Mouse (Mus musculus) forebrain, embryonic 12.5 days (tissue): ENCODE measurements around the gene Il12a. TPM values are rescaled to one million over a fixed set of nuclear protein-coding genes. Genes with fewer than 3 reads are reported as not detected.

Source experiments
- ATAC-seq: fragments of 200-750 bp; cut with Nextera tagmentation; 2 replicates; pipeline ENCODE4 v1.8.0; 2017; ENCODE audit warnings: moderate TSS enrichment; ENCODE audit not compliant: low FRiP score
- H3K27ac ChIP-seq: fragments of 300-500 bp; sonication (generic); 2 replicates; pipeline ENCODE4 v1.5.1; 2016; ENCODE audit warnings: mild to moderate bottlenecking
- H3K27me3 ChIP-seq: fragments of 300-500 bp; sonication (generic); 2 replicates; pipeline ENCODE4 v1.6.1; 2016; ENCODE audit warnings: mild to moderate bottlenecking
- H3K36me3 ChIP-seq: fragments of 300-500 bp; sonication (generic); replicated peaks from 2 replicates; pipeline ENCODE4 v1.6.1; 2016; ENCODE audit warnings: mild to moderate bottlenecking
- H3K4me1 ChIP-seq: fragments of 300-500 bp; sonication (generic); 2 replicates; pipeline ENCODE4 v1.6.1; 2016
- H3K4me2 ChIP-seq: fragments of 300-500 bp; sonication (generic); 2 replicates; pipeline ENCODE4 v1.6.1; 2016; ENCODE audit warnings: mild to moderate bottlenecking, moderate library complexity
- H3K4me3 ChIP-seq: fragments of 300-500 bp; sonication (generic); replicated peaks from 2 replicates; pipeline ENCODE4 v1.5.1; 2016; ENCODE audit warnings: mild to moderate bottlenecking
- H3K9ac ChIP-seq: fragments of 300-500 bp; sonication (generic); 2 replicates; pipeline ENCODE4 v1.6.1; 2016; ENCODE audit warnings: mild to moderate bottlenecking
- H3K9me3 ChIP-seq: fragments of 300-500 bp; sonication (generic); 2 replicates; pipeline ENCODE4 v1.6.1; 2016
- WGBS: fragments of 180-500 bp; shearing (Covaris S2); methylation state at CpG from one replicate; pipeline ENCODE4 v1.1.7; 2016; 5-methylcytosine and 5-hydroxymethylcytosine counted together
- polyA plus RNA-seq: library from polyadenylated mRNA; unstranded; fragments of >200 nt; fragmentation: Nextera tagmentation; extraction: Ambion mirVana; gene quantifications from 2 replicates; pipeline ENCODE4 v1.2.1, GENCODE M21; 2016

Il12a gene
- 0.24 TPM in 1 of 2 replicates, not detected in the other for polyA plus RNA-seq

DNA sequence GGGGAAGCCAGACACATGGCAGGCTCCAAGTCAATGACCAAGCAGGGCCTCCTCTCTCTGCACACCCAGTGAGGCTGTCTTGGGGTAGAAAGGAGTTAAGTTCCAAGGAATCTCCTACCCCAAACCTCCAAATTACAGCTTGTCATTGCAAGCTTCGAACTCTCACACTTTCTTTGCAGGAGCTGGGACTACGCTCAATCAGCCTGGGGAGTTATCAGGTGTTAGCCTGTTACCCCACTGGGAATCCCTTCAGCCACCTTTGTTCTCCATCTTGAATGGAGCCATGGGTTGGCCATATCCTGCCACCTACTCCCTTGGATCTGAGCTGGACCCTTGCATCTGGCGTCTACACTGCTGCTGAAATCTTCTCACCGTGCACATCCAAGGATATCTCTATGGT, at the start of gene Il12a:
TSS of gene Il12a (plus strand) at position 301 of the 400 bp plus-strand sequence.
- Histone ChIP-seq H3K4me2 (no peak within 1 kb of the TSS), H3K27ac (no peak within 1 kb of the TSS), H3K9ac (no peak within 1 kb of the TSS), H3K36me3 (no peaks in the 10 kb centered on the region), H3K4me3 (no peak within 1 kb of the TSS), H3K27me3 (no peaks in the 10 kb centered on the region), H3K9me3 (no peaks in the 10 kb centered on the region), H3K4me1 (no peaks in the 10 kb centered on the region)
- ATAC-seq, result no peak
- WGBS, result 89% methylated on average over 4 of the region's 4 CpGs

GRCm38 (mm10) chr3:68642935-68643334, 47.5 kb upstream of the Il12a start:
- Histone ChIP-seq H3K4me1 (peaks cover 4% of the 10 kb centered on the region), H3K27ac (no peak overlapping the region), H3K36me3 (no peaks in the 10 kb centered on the region), H3K27me3 (no peaks in the 10 kb centered on the region), H3K4me2 (no peak overlapping the region), H3K9ac (no peak overlapping the region), H3K4me3 (no peak overlapping the region), H3K9me3 (no peaks in the 10 kb centered on the region)
- no peak for ATAC-seq
- 89% methylated on average over 7 of the region's 7 CpGs for WGBS

DNA sequence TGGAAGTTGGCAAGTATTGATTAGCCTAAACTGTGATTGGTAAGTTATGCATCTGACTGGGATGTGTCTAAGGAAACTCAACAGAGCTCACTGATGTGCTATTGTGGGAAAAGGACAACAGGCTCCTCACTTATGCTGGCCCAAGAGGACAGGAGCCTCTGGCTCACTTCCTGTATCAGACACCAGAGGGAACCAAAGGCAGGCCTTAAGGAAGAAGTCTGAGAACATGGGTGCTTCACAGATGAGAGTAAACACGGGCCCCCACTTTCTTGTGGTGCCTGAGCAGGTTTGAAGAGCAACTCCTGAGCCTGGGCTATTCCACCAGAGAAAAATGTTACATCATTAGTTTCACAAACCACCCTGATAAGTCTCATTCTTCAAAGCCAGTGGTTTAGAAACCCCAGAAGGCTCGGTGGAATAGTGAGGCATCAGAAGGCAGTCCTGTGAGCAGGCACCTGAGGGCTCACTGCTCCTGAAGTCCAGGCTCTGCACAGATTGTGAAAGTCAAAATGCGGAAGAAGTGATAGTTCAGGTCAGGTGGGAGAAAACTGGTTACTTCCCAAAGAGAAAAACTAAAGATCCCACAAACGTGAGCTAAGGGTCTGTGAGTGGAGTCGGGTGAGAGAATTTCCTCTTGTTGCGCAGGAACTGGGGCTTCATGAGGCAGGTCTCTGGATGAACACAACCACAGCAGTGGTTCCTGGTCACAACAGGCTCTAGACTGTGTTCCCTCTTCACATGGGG, 43.9 kb upstream of the Il12a start:
- no peak overlapping the region for H3K4me2 ChIP-seq
- no peaks in the 10 kb centered on the region for H3K27me3 ChIP-seq
- H3K36me3 ChIP-seq, result no peaks in the 10 kb centered on the region
- H3K27ac ChIP-seq, result no peak overlapping the region
- H3K9me3 ChIP-seq, result no peaks in the 10 kb centered on the region
- no peak overlapping the region for H3K4me3 ChIP-seq
- no peak for ATAC-seq
- WGBS, result 87% methylated on average over 6 of the region's 6 CpGs
- H3K9ac ChIP-seq, result no peak overlapping the region
- H3K4me1 ChIP-seq, result no peaks in the 10 kb centered on the region

DNA sequence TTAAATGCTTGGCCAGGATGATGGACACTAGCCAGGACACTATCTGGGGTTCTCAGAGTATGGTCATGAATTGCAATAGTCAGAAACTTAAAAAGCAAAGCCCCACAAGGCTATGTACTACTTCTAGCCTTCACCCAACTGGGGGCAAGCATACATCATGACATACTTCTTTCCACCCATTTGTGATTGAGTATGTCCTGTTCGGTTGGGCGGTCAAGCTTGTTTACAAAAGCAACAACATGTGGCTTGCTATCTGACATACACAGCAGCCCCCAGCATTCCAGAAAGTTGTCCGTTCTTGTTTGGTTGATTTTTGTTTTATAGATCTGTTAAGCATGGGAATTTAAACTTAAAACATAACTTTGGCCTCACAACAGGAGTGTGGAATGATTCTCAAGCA, 43.2 kb upstream of the Il12a start:
- Histone ChIP-seq H3K9me3 (no peaks in the 10 kb centered on the region), H3K27ac (no peak overlapping the region), H3K27me3 (no peaks in the 10 kb centered on the region), H3K4me1 (no peaks in the 10 kb centered on the region), H3K4me3 (no peak overlapping the region), H3K36me3 (no peaks in the 10 kb centered on the region), H3K9ac (no peak overlapping the region), H3K4me2 (no peak overlapping the region)
- WGBS, result 93% methylated on average over 3 of the region's 3 CpGs
- ATAC-seq, result no peak

- H3K4me1 ChIP-seq, result no peaks in the 10 kb centered on the region
- no peaks in the 10 kb centered on the region for H3K36me3 ChIP-seq
- no peak for ATAC-seq
- no peak overlapping the region for H3K27ac ChIP-seq
- H3K9me3 ChIP-seq, result no peaks in the 10 kb centered on the region
- no peak overlapping the region for H3K4me3 ChIP-seq
- 96% methylated on average over 3 of the region's 3 CpGs for WGBS
- H3K27me3 ChIP-seq, result no peaks in the 10 kb centered on the region
- H3K9ac ChIP-seq, result no peak overlapping the region
- H3K4me2 ChIP-seq, result no peak overlapping the region
Measured at GRCm38 (mm10) chr3:68650251-68650650, 40.2 kb upstream of the Il12a start.

GRCm38 (mm10) chr3:68656607-68657352, 33.7 kb upstream of the Il12a start:
- no peak for ATAC-seq
- Histone ChIP-seq H3K27me3 (no peaks in the 10 kb centered on the region), H3K27ac (no peak overlapping the region), H3K9ac (no peak overlapping the region), H3K4me1 (no peaks in the 10 kb centered on the region), H3K36me3 (no peaks in the 10 kb centered on the region), H3K4me3 (no peak overlapping the region), H3K4me2 (no peak overlapping the region), H3K9me3 (no peaks in the 10 kb centered on the region)
- 88% methylated on average over 4 of the region's 4 CpGs for WGBS

DNA sequence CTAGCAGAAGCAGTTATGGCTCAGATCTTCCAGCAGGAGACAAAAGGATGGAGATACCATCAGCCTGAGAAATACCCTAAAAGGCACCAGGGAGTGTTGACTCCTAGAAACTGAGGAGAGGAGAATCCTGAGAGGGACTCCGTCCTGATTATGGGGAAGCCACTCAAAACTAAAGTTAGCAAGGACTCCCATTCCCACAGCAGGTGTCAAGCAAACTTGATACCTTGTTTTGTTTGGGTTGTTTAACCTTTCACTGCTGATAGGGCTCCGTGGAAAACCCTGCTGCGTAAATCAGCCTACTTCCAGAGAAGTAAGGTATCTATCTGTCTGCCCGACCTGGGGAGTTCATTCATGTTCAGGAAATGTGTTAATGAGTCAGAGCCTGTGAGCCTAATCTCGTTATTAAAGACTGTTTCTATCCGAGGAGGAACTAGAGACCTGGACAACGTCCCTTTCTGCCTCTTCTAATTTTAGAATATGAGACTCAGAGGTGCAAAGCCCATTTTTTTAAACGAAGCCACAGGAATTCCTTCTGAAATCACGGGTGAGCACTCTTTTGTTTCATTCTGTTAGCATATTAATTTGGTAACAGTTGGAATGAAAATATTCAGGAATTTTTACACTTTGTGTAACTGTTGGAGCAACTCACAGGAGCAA, 32.7 kb upstream of the Il12a start:
- no peak overlapping the region for H3K27ac ChIP-seq
- H3K27me3 ChIP-seq, result no peaks in the 10 kb centered on the region
- no peak overlapping the region for H3K9ac ChIP-seq
- no peak overlapping the region for H3K4me3 ChIP-seq
- no peaks in the 10 kb centered on the region for H3K4me1 ChIP-seq
- no peaks in the 10 kb centered on the region for H3K36me3 ChIP-seq
- H3K4me2 ChIP-seq, result no peak overlapping the region
- no peaks in the 10 kb centered on the region for H3K9me3 ChIP-seq
- ATAC-seq, result no peak
- WGBS, result 37% methylated on average over 9 of the region's 9 CpGs

DNA sequence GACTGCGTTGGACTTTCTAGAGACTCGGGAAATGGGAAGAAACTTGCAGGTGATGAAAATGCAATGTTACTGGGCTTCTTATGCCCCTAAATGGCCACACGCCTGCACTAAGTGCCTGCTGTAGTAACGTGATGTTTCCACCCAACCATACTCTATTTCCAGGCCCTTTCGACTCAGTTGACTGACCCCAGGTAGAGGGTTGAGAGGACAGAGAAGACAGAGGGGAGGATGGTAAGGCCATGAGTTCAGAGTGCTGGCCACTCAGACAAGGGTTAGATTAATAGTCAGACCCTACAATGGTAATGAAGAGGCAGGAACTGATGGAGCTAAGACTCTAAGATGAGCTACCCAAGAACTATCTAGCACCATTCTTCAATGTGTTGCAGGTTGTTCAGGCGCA, 30.4 kb upstream of the Il12a start:
- Histone ChIP-seq H3K4me1 (no peaks in the 10 kb centered on the region), H3K9ac (no peak overlapping the region), H3K4me3 (no peak overlapping the region), H3K9me3 (no peaks in the 10 kb centered on the region), H3K27me3 (no peaks in the 10 kb centered on the region), H3K27ac (no peak overlapping the region), H3K36me3 (no peaks in the 10 kb centered on the region), H3K4me2 (no peak overlapping the region)
- WGBS, result 93% methylated on average over 6 of the region's 6 CpGs
- no peak for ATAC-seq

DNA sequence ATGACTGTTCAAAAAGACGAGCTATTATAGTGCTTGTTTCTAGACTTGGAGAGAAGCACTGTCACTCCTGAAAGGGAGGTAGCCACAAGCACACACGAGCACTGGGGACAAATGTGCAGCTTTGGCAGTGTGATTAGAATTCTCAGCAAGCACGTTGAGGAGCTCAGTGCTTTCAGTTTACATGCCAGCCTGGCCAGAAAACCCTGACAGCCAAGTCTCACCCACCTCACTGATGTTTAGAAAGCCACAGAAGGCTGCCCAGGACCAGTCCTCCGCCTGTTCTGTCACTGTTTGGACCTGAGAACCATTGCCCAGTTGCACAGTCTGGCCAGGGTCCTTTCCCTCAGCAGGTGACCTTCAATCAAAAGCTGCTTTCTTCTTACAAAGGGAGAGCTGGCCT, 29.9 kb upstream of the Il12a start:
- H3K36me3 ChIP-seq, result no peaks in the 10 kb centered on the region
- no peaks in the 10 kb centered on the region for H3K27me3 ChIP-seq
- no peak overlapping the region for H3K9ac ChIP-seq
- no peak overlapping the region for H3K27ac ChIP-seq
- H3K9me3 ChIP-seq, result no peaks in the 10 kb centered on the region
- H3K4me3 ChIP-seq, result no peak overlapping the region
- 71% methylated on average over 4 of the region's 4 CpGs for WGBS
- H3K4me1 ChIP-seq, result no peaks in the 10 kb centered on the region
- ATAC-seq, result no peak
- H3K4me2 ChIP-seq, result no peak overlapping the region

DNA sequence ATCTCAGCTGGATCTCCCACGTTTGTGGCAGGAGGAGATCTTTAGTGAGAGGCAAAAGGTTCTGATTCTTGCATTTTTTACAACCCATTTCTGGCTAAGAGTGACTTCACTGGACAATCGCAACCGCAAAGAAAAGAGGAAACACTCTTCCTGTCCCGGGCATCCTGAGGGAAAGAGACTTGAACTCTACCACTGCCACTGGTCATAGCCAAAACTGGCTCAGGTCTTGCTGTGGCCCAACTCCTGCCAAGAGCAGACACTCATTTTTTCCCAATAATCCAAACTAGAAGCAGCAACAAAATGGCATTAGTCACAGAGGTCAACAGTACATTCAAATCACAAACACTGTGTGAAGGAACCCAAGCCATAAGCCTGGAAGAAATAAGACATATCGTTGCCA, 28.1 kb upstream of the Il12a start:
- Histone ChIP-seq H3K4me1 (no peaks in the 10 kb centered on the region), H3K27me3 (no peaks in the 10 kb centered on the region), H3K27ac (no peak overlapping the region), H3K4me3 (no peak overlapping the region), H3K36me3 (no peaks in the 10 kb centered on the region), H3K9ac (no peak overlapping the region), H3K9me3 (no peaks in the 10 kb centered on the region), H3K4me2 (no peak overlapping the region)
- ATAC-seq, result no peak
- WGBS, result 89% methylated on average over 5 of the region's 5 CpGs

DNA sequence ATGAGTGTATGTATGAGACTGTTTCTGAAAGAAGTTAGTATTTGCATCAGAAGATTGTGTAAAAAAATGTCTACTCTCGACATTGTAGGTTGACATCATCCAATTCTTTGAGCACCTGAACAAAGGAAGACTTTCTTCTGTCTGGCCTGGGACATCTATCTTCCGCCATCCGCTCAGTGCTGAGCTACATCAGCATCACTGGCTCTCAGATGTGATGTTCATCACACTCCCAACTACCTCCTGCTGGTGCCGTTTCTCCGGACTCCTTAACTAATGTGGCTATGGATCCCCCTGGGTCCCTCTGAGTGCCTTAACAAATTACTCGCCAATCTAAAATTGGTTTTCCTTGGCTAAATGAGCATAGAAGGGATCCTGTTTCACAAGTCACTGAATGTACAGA, 26.1 kb upstream of the Il12a start:
- Histone ChIP-seq H3K27ac (no peak overlapping the region), H3K9me3 (no peaks in the 10 kb centered on the region), H3K36me3 (no peaks in the 10 kb centered on the region), H3K4me3 (no peak overlapping the region), H3K9ac (no peak overlapping the region), H3K4me1 (no peaks in the 10 kb centered on the region), H3K4me2 (no peak overlapping the region), H3K27me3 (no peaks in the 10 kb centered on the region)
- 79% methylated on average over 6 of the region's 6 CpGs for WGBS
- ATAC-seq, result no peak

DNA sequence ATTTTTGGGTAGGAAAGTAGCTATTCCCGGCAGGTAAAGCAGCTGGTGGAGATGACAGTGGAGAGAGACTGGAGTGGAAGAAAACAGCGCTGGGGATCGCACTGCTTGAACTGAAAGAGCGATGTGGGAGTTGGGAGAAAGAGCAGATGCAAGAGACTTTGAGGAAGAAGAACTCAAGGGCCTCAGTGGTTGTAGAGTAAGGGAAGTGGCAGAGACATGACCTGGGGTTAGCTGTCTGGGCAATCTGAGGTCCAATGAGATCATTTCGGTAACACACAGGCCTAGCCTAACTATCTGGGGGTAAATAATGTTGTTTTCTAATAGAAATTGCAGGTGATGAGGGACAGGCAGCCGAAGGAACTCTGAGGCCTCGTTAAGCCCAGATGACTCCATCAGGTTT, 24.1 kb upstream of the Il12a start:
- no peak overlapping the region for H3K27ac ChIP-seq
- no peak for ATAC-seq
- H3K4me1 ChIP-seq, result no peaks in the 10 kb centered on the region
- no peak overlapping the region for H3K9ac ChIP-seq
- no peaks in the 10 kb centered on the region for H3K27me3 ChIP-seq
- WGBS, result 89% methylated on average over 7 of the region's 7 CpGs
- no peak overlapping the region for H3K4me3 ChIP-seq
- H3K9me3 ChIP-seq, result no peaks in the 10 kb centered on the region
- H3K36me3 ChIP-seq, result no peaks in the 10 kb centered on the region
- H3K4me2 ChIP-seq, result no peak overlapping the region
